Mouse (Mus musculus) midbrain, embryonic 10.5 days (tissue): Measurements from ENCODE around the gene Paqr6. TPM values are rescaled to one million over a fixed set of nuclear protein-coding genes. Genes with fewer than 3 reads are reported as not detected.
A peak's percentile ranks its signal among the peaks of the same experiment; 100 is the strongest.

Experiments used
- DNase-seq: peaks from one replicate; pipeline ENCODE4 v3.0.0-alpha.2; 2017; ENCODE audit warnings: low spot score
- H3K27ac ChIP-seq: fragments of 300-500 bp; sonication (generic); replicated peaks from 2 replicates; pipeline ENCODE4 v1.5.1; 2016; ENCODE audit warnings: mild to moderate bottlenecking
- H3K27me3 ChIP-seq: fragments of 300-500 bp; sonication (generic); 2 replicates; pipeline ENCODE4 v1.6.1; 2016; ENCODE audit warnings: low read depth, mild to moderate bottlenecking; ENCODE audit not compliant: poor library complexity, severe bottlenecking
- H3K36me3 ChIP-seq: fragments of 300-500 bp; sonication (generic); 2 replicates; pipeline ENCODE4 v1.6.1; 2016; ENCODE audit warnings: mild to moderate bottlenecking, moderate library complexity
- H3K4me1 ChIP-seq: fragments of 300-500 bp; sonication (generic); 2 replicates; pipeline ENCODE4 v1.6.1; 2016
- H3K4me3 ChIP-seq: fragments of 300-500 bp; sonication (generic); 2 replicates; pipeline ENCODE4 v1.5.1; 2016; ENCODE audit warnings: mild to moderate bottlenecking, moderate library complexity
- H3K9me3 ChIP-seq: fragments of 300-500 bp; sonication (generic); replicated peaks from 2 replicates; pipeline ENCODE4 v1.6.1; 2016; ENCODE audit warnings: mild to moderate bottlenecking
- WGBS: fragments of 180-500 bp; shearing (Covaris S2); methylation state at CpG from one replicate; pipeline ENCODE4 v1.1.7; 2016; 5-methylcytosine and 5-hydroxymethylcytosine counted together
- polyA plus RNA-seq: library from polyadenylated mRNA; unstranded; fragments of >200 nt; fragmentation: Nextera tagmentation; extraction: Ambion mirVana; gene quantifications from 2 replicates; pipeline ENCODE4 v1.2.1, GENCODE M21; 2016

Gene Paqr6
- polyA plus RNA-seq, 1 experiment from 2014 or later, result 0.65 TPM

- no peak for DNase-seq
- Histone ChIP-seq H3K27me3 (no peaks in the 10 kb centered on the region), H3K4me3 (no peak overlapping the region), H3K36me3 (peaks cover 36% of the 10 kb centered on the region), H3K4me1 (peaks cover 42% of the 10 kb centered on the region), H3K9me3 (no peaks in the 10 kb centered on the region), H3K27ac (no peak overlapping the region)
- 66% methylated on average over 7 of the region's 7 CpGs for WGBS
Measured at GRCm38 (mm10) chr3:88407529-88407928, 43.1 kb downstream of the Paqr6 start.

DNA sequence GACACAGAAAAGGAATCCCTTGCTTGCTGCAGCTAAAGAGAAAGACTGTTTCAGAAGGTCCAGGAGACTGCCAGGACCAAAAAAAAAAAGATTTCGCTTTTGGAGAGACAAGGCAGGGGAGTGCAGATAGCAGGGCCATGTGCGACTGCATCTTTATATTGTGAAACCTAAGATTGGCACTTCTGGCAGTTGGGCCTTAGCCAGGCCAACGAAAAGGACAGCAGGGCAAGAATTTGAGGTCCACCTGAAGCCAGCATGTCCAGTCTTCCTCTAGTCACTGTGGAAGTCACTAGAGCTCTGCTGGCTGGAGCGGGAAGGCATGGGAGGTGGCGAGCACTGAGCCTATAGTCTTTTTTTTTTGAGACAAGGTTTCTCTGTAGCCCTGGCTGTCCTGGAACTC, 44.6 kb downstream of the Paqr6 start:
- no peaks in the 10 kb centered on the region for H3K9me3 ChIP-seq
- H3K4me1 ChIP-seq, result peaks cover 42% of the 10 kb centered on the region
- no peaks in the 10 kb centered on the region for H3K27me3 ChIP-seq
- no peak for DNase-seq
- H3K36me3 ChIP-seq, result peaks cover 36% of the 10 kb centered on the region
- peak overlapping the region; percentile 94 for H3K27ac ChIP-seq
- WGBS, result 72% methylated on average over 5 of the region's 5 CpGs
- H3K4me3 ChIP-seq, result peak overlapping the region; percentile 80

DNA sequence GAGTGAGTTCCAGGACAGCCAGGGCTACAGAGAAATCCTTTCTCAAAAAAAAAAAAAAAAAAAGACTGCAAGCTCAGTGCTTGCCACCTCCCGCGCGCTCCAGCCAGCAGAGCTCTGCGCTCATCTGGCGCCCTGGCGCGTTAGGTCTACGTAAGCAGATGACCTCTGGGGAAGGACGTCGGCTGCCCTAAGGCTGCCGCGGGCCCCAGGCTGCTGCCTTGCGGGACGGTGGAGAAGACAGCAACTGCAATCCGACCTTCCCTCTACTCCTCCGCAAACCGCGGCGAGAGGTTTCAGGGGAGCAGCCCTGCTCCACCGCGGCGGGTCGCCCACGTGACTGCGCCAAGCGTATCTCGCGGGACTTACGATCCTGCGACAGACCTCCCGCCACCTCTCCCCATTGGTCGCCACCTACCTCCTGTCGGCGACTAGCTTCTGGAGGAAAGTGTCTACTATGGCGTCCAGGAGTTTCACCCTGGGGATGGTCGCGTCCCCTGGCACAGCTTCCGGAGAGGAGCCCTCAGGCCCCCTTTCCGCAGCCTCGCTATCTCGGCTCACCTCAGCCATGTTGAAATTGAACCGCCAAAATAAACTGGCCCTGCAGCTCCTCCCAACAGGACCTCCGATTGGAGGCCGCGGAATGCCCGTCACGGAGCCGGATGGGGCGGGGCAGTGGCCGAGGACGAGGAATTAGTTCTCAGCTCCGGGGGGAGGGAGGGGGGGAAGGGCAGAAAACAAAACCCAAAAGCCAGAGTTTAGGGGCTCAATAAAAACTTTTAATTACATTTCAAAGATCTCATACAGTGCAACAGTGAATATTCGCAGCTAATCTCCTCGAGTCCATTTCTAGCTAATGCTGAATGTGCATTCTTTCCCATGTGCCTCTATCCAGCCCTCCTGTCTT, 45.6 kb downstream of the Paqr6 start, which contains the start of gene Pmf1:
Pmf1 (minus strand) TSS at position 591 of the 904 bp plus-strand sequence.
- H3K27ac ChIP-seq, result peak within 1 kb of the TSS; percentile 94
- H3K4me3 ChIP-seq, result peak within 1 kb of the TSS; percentile 80
- WGBS, result under 1% methylated on average over 54 of the region's 54 CpGs
- peaks cover 37% of the 10 kb centered on the region for H3K36me3 ChIP-seq
- H3K9me3 ChIP-seq, result no peaks in the 10 kb centered on the region
- H3K4me1 ChIP-seq, result peaks cover 42% of the 10 kb centered on the region
- H3K27me3 ChIP-seq, result no peaks in the 10 kb centered on the region
- peak; percentile 94 for DNase-seq

DNA sequence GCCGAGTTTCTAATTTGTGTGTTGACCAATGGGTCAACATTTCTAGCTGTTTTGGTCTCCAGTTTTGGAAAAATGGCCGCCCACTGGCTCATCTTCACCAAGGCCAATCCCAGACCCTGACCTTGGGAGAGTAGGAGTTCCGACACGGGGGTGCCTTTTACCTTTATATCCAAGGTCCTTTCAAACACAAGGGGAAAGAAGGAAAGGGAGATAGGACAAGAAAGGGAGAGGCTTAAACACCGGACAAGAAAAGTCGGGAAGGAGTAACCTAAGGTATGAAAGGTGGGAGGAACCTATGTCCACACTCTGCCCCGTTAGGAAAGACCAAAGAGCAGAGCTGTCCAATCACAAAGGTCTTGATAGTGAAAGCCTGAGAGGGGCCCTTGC, 46.3 kb downstream of the Paqr6 start:
- Histone ChIP-seq H3K27me3 (no peaks in the 10 kb centered on the region), H3K4me3 (peak overlapping the region; percentile 80), H3K9me3 (no peaks in the 10 kb centered on the region), H3K27ac (peak overlapping the region; percentile 94), H3K4me1 (peaks cover 42% of the 10 kb centered on the region), H3K36me3 (peaks cover 44% of the 10 kb centered on the region)
- DNase-seq, result no peak
- WGBS, result 25% methylated on average over 7 of the region's 7 CpGs

DNA sequence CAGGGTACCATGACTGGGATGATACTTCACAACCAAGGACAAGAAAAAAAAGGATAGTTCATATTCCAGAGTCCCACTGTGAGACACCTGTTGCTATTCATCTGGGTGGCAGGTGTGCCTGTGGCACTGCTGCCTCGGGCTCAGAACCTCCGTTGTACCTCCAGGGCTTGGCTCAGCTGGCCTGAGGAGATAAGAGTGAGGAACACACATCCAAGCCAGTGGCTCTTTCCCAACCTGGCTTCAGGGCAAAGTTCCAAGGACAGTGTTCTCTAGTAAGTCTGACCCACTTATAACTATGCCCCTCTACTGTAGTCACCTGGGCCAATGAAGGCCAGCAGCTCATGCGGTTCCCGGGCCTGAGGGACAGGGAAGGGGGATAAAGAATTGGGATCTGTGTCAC, 47.3 kb downstream of the Paqr6 start:
- Histone ChIP-seq H3K4me1 (peaks cover 39% of the 10 kb centered on the region), H3K36me3 (peaks cover 54% of the 10 kb centered on the region), H3K9me3 (no peaks in the 10 kb centered on the region), H3K27me3 (no peaks in the 10 kb centered on the region), H3K27ac (no peak overlapping the region), H3K4me3 (no peak overlapping the region)
- WGBS, result 93% methylated on average over 4 of the region's 4 CpGs
- DNase-seq, result no peak

DNA sequence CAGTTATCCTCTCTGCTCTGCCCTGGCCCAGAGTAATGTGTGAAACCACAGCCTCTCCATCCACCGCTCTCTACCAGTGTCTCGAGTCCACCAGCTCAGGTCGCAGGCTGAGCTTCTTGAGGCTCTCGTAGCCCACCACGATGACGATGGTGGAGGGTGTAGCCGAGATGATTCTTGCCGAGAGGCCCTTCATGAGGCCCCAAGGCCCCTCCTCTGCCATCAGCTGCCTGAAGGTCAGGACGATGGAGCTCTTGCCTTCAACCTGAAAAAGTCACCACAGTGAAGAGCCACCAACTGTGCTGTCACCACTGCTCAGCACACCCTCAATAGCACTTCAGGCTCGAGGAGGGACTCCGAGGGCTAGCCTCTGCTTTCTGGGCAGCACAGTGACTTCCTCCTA, 48.3 kb downstream of the Paqr6 start:
- Histone ChIP-seq H3K9me3 (no peaks in the 10 kb centered on the region), H3K27me3 (no peaks in the 10 kb centered on the region), H3K27ac (no peak overlapping the region), H3K4me1 (peaks cover 29% of the 10 kb centered on the region), H3K36me3 (peaks cover 64% of the 10 kb centered on the region), H3K4me3 (no peak overlapping the region)
- DNase-seq, result no peak
- 93% methylated on average over 11 of the region's 11 CpGs for WGBS

DNA sequence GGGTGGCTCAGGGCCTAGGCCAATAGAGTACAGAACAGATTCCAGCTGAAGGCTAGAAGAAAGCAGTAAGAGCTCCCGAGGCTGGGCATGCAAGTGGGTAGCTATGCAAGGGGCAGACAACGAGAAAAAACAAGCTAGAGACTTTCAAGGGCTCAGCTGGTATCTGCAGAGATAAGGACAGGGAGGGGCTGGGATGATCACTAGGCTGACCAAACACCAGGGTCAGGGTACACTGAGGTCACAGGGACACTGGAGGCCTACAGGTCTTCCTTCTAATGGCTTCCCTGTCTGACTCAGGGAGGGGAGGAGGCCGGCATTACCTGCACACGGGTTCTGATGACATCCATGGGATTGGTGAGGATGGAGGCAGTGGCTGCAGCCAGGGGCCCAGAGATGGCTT, 51.3 kb downstream of the Paqr6 start:
- WGBS, result 90% methylated on average over 4 of the region's 4 CpGs
- H3K27me3 ChIP-seq, result no peaks in the 10 kb centered on the region
- DNase-seq, result no peak
- no peaks in the 10 kb centered on the region for H3K9me3 ChIP-seq
- no peak overlapping the region for H3K27ac ChIP-seq
- H3K4me1 ChIP-seq, result peaks cover 4% of the 10 kb centered on the region
- peaks cover 94% of the 10 kb centered on the region for H3K36me3 ChIP-seq
- no peak overlapping the region for H3K4me3 ChIP-seq

DNA sequence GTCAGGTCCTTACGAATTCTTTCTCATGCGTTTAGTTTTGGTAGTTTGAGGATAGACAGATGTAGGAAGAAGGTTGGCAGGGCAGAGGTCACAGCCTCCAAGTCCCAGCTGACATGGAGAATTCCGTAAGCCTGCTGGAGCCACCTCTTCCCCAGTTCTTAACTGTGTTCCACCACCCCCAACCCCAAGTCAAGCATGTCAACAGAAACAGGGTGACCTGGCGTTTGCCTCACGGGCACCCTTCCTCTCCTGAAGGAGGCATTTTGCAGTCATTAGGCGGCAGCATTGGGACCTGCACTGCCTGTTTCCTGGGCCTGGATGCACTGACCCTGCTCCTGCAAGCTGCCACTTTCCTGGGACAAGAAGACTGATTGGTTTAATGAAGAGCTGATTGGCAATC, 53.6 kb downstream of the Paqr6 start:
- Histone ChIP-seq H3K4me3 (no peak overlapping the region), H3K36me3 (peaks cover 84% of the 10 kb centered on the region), H3K4me1 (peaks cover 13% of the 10 kb centered on the region), H3K27ac (no peak overlapping the region), H3K9me3 (no peaks in the 10 kb centered on the region), H3K27me3 (no peaks in the 10 kb centered on the region)
- no peak for DNase-seq
- 89% methylated on average over 6 of the region's 6 CpGs for WGBS

Other genes starting within 250 kb of the Paqr6 start
- 8.2 and 11.0 TPM in 2 replicates for gene Mef2d, start 222.2 kb upstream of the Paqr6 start, polyA plus RNA-seq
- not detected in 2 replicates for gene Rhbg, start 109.9 kb upstream of the Paqr6 start, polyA plus RNA-seq
- 0.14 TPM in 1 of 2 replicates, not detected in the other for gene Gm38392, start 77.4 kb upstream of the Paqr6 start, polyA plus RNA-seq
- gene Tsacc, start 67.6 kb upstream of the Paqr6 start, polyA plus RNA-seq, result 11.4 and 14.1 TPM in 2 replicates
- 780 and 865 TPM in 2 replicates for gene Cct3, start 67.5 kb upstream of the Paqr6 start, polyA plus RNA-seq
- 136 and 142 TPM in 2 replicates for gene Glmp, start 39.6 kb upstream of the Paqr6 start, polyA plus RNA-seq
- gene Tmem79, start 28.4 kb upstream of the Paqr6 start, polyA plus RNA-seq, result 1.8 and 2.3 TPM in 2 replicates
- 84.5 and 89.8 TPM in 2 replicates for gene Smg5, start 28.3 kb upstream of the Paqr6 start, polyA plus RNA-seq
- gene Bglap3, start 8.2 kb downstream of the Paqr6 start, polyA plus RNA-seq, result 0.27 TPM in 2 replicates
- not detected in 2 replicates for gene Bglap2, start 14.1 kb downstream of the Paqr6 start, polyA plus RNA-seq
- not detected in 2 replicates for gene Bglap, start 19.9 kb downstream of the Paqr6 start, polyA plus RNA-seq
- 162 and 174 TPM in 2 replicates for gene Pmf1, start 45.7 kb downstream of the Paqr6 start, polyA plus RNA-seq
- 18.7 and 20.0 TPM in 2 replicates for gene Slc25a44, start 60.6 kb downstream of the Paqr6 start, polyA plus RNA-seq
- gene Sema4a, start 96.6 kb downstream of the Paqr6 start, polyA plus RNA-seq, result 4.9 and 10.5 TPM in 2 replicates
- gene Lmna, start 145.4 kb downstream of the Paqr6 start, polyA plus RNA-seq, result 13.5 and 18.3 TPM in 2 replicates
- gene Mex3a, start 167.8 kb downstream of the Paqr6 start, polyA plus RNA-seq, result 27.7 and 33.8 TPM in 2 replicates
- 0.49 and 0.79 TPM in 2 replicates for gene Rab25, start 183.7 kb downstream of the Paqr6 start, polyA plus RNA-seq
- gene Lamtor2, start 188.5 kb downstream of the Paqr6 start, polyA plus RNA-seq, result 175 and 192 TPM in 2 replicates
- gene Ubqln4, start 189.2 kb downstream of the Paqr6 start, polyA plus RNA-seq, result 71.1 and 74.1 TPM in 2 replicates
- gene Ssr2, start 211.3 kb downstream of the Paqr6 start, polyA plus RNA-seq, result 201 and 207 TPM in 2 replicates
- 82.2 and 106 TPM in 2 replicates for gene Arhgef2, start 241.4 kb downstream of the Paqr6 start, polyA plus RNA-seq